Mouse (Mus musculus) hindbrain, embryonic 16.5 days (tissue): ENCODE data around the gene Resp18. TPM values are rescaled to one million over a fixed set of nuclear protein-coding genes. Genes with fewer than 3 reads are reported as not detected.
A peak's percentile ranks its signal among the peaks of the same experiment; 100 is the strongest.
"Not testable (repeated sequence)": the region's sequence is repeated elsewhere in the genome, so short reads cannot be mapped to it uniquely, and the experiment has no call there.

Experiments used
- ATAC-seq: fragments of 200-750 bp; cut with Nextera tagmentation; 2 replicates; pipeline ENCODE4 v1.8.0; 2017; ENCODE audit warnings: moderate TSS enrichment, moderate library complexity
- H3K27ac ChIP-seq: fragments of 300-500 bp; sonication (generic); 2 replicates; pipeline ENCODE4 v1.5.1; 2014; ENCODE audit warnings: low read depth, mild to moderate bottlenecking, control low read depth, low read length, moderate library complexity
- H3K27me3 ChIP-seq: fragments of 300-500 bp; sonication (generic); replicated peaks from 2 replicates; pipeline ENCODE4 v1.6.1; 2014; ENCODE audit warnings: low read length; ENCODE audit not compliant: control insufficient read depth, insufficient read depth
- H3K36me3 ChIP-seq: fragments of 300-500 bp; sonication (generic); 2 replicates; pipeline ENCODE4 v1.6.1; 2014; ENCODE audit warnings: mild to moderate bottlenecking, low read length, moderate library complexity, mixed read lengths; ENCODE audit not compliant: control insufficient read depth, insufficient read depth
- H3K4me1 ChIP-seq: fragments of 300-500 bp; sonication (generic); 2 replicates; pipeline ENCODE4 v1.6.1; 2014; ENCODE audit warnings: low read depth, low read length; ENCODE audit not compliant: control insufficient read depth, insufficient read depth
- H3K4me2 ChIP-seq: fragments of 300-500 bp; sonication (generic); 2 replicates; pipeline ENCODE4 v1.6.1; 2014; ENCODE audit warnings: mild to moderate bottlenecking, low read length, control low read depth, moderate library complexity
- H3K4me3 ChIP-seq: fragments of 300-500 bp; sonication (generic); 2 replicates; pipeline ENCODE4 v1.5.1; 2014; ENCODE audit warnings: mild to moderate bottlenecking, low read length, control low read depth, moderate library complexity
- H3K9ac ChIP-seq: fragments of 300-500 bp; sonication (generic); 2 replicates; pipeline ENCODE4 v1.6.1; 2014; ENCODE audit warnings: low read depth, mild to moderate bottlenecking, control low read depth, low read length, moderate library complexity
- H3K9me3 ChIP-seq: fragments of 300-500 bp; sonication (generic); 2 replicates; pipeline ENCODE4 v1.6.1; 2014; ENCODE audit warnings: mild to moderate bottlenecking, low read length, moderate library complexity; ENCODE audit not compliant: control insufficient read depth
- WGBS: fragments of 180-500 bp; shearing (Covaris S2); extraction: QIAGEN DNeasy Blood & Tissue Kit; methylation state at CpG from one replicate; pipeline ENCODE4 v1.1.7; 2014; 5-methylcytosine and 5-hydroxymethylcytosine counted together
- polyA plus RNA-seq: library from polyadenylated mRNA; unstranded; fragments of >200 nt; fragmentation: Nextera tagmentation; extraction: Ambion mirVana; gene quantifications from 2 replicates; pipeline ENCODE4 v1.2.1, GENCODE M21; 2015

Gene Resp18
- polyA plus RNA-seq, 1 experiment from 2014 or later: 327 TPM

GRCm38 (mm10) chr1:75244836-75245235 lies 33.4 kb downstream of the Resp18 start:
- Histone ChIP-seq H3K9me3 (no peaks in the 10 kb centered on the region), H3K4me1 (no peaks in the 10 kb centered on the region), H3K9ac (no peak overlapping the region; the same call in 1 of the 2 replicates), H3K4me3 (no peak overlapping the region), H3K36me3 (peaks cover 14% of the 10 kb centered on the region), H3K27me3 (no peaks in the 10 kb centered on the region), H3K4me2 (no peak overlapping the region), H3K27ac (no peak overlapping the region)
- peak; percentile 72 for ATAC-seq
- 16% methylated on average over 4 of the region's 4 CpGs for WGBS

DNA sequence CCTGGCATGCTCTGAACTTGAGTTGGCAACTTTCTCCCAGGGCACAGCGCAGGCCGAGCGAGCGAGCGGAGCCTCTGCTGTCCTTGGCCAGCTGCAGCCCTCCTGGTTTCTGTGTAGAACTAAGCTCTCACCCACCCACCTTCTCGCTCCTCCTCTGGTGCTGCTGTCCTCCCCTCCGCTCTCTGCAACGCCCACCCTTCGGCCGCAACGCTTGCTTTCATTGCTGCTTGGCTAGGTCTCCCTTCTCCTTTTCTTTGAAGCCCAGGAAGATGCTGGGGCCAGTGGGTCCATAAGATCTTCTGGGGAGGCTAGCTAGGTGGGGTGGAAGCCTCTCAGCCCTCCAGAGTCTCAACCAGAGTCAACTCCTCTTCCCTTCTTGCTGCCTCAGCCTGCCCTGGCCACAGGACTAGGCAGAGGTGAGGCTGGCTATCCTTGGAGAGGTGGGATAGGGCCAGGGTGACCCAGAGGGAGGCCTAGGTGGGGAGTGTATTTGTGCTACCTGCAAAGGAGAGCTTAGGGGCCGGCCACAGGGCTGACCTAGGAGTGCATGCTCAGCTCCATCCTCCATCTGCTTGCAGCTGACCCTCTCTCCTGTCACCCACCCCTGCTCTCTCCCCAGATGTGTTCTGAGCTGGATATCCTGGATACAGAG lies 33.9 kb downstream of the Resp18 start:
- 88% methylated on average over 12 of the region's 12 CpGs for WGBS
- H3K4me1 ChIP-seq: no peaks in the 10 kb centered on the region
- H3K36me3 ChIP-seq: peaks cover 19% of the 10 kb centered on the region
- H3K4me2 ChIP-seq: no peak overlapping the region
- no peak overlapping the region; the same call in 1 of the 2 replicates for H3K9ac ChIP-seq
- no peak overlapping the region for H3K4me3 ChIP-seq
- no peaks in the 10 kb centered on the region for H3K9me3 ChIP-seq
- H3K27me3 ChIP-seq: no peaks in the 10 kb centered on the region
- peak; percentile 26 for ATAC-seq
- H3K27ac ChIP-seq: no peak overlapping the region

- no peak overlapping the region for H3K4me2 ChIP-seq
- H3K9ac ChIP-seq: no peak overlapping the region
- H3K36me3 ChIP-seq: peaks cover 19% of the 10 kb centered on the region
- 89% methylated on average over 14 of the region's 14 CpGs for WGBS
- H3K27me3 ChIP-seq: no peaks in the 10 kb centered on the region
- H3K9me3 ChIP-seq: no peaks in the 10 kb centered on the region
- H3K4me3 ChIP-seq: no peak overlapping the region
- ATAC-seq: no peak
- H3K27ac ChIP-seq: no peak overlapping the region
- no peaks in the 10 kb centered on the region for H3K4me1 ChIP-seq
These were observed 34.8 kb downstream of the Resp18 start for GRCm38 (mm10) chr1:75243411-75243810.

GRCm38 (mm10) chr1:75239591-75239990 lies 38.6 kb downstream of the Resp18 start:
- Histone ChIP-seq H3K27me3 (no peaks in the 10 kb centered on the region), H3K4me2 (no peak overlapping the region), H3K4me1 (peaks cover 12% of the 10 kb centered on the region), H3K27ac (no peak overlapping the region), H3K9ac (no peak overlapping the region), H3K9me3 (no peaks in the 10 kb centered on the region), H3K36me3 (peaks cover 19% of the 10 kb centered on the region), H3K4me3 (no peak overlapping the region)
- no peak for ATAC-seq
- 83% methylated on average over 10 of the region's 10 CpGs for WGBS

- Histone ChIP-seq H3K36me3 (peaks cover 11% of the 10 kb centered on the region), H3K4me2 (peak within 1 kb of the TSS; percentile 86), H3K27me3 (no peaks in the 10 kb centered on the region), H3K27ac (peak within 1 kb of the TSS; percentile 87), H3K4me1 (peaks cover 12% of the 10 kb centered on the region), H3K9ac (peak within 1 kb of the TSS; percentile 86), H3K4me3 (peak within 1 kb of the TSS; percentile 75), H3K9me3 (no peaks in the 10 kb centered on the region)
- peak; percentile 90 for ATAC-seq
- 0% methylated on average over 64 of the region's 64 CpGs for WGBS
These were observed 41.8 kb downstream of the Resp18 start, which contains the start of gene Dnajb2 for GRCm38 (mm10) chr1:75236117-75237050. Dnajb2 (plus strand) TSS chr1:75236406.

- 1% methylated on average over 8 of the region's 8 CpGs for WGBS
- no peak overlapping the region for H3K4me2 ChIP-seq
These were observed 43.6 kb downstream of the Resp18 start for GRCm38 (mm10) chr1:75234606-75235005.

GRCm38 (mm10) chr1:75232489-75232888 lies 45.7 kb downstream of the Resp18 start:
- H3K4me3 ChIP-seq, H3K9ac ChIP-seq, H3K4me2 ChIP-seq, H3K4me1 ChIP-seq, ATAC-seq, H3K36me3 ChIP-seq, H3K9me3 ChIP-seq, H3K27ac ChIP-seq, H3K27me3 ChIP-seq: not testable (repeated sequence)
- WGBS: 72% methylated on average over 4 of the region's 4 CpGs

More at GRCm38 (mm10) chr1:75234606-75235005, 43.6 kb downstream of the Resp18 start:
- Histone ChIP-seq H3K4me3 (no peak overlapping the region), H3K36me3 (peaks cover 3% of the 10 kb centered on the region; the same call in 1 of the 2 replicates), H3K27me3 (no peaks in the 10 kb centered on the region), H3K9ac (no peak overlapping the region), H3K4me1 (peaks cover 12% of the 10 kb centered on the region), H3K9me3 (no peaks in the 10 kb centered on the region), H3K27ac (no peak overlapping the region)
- peak; percentile 71 for ATAC-seq

DNA sequence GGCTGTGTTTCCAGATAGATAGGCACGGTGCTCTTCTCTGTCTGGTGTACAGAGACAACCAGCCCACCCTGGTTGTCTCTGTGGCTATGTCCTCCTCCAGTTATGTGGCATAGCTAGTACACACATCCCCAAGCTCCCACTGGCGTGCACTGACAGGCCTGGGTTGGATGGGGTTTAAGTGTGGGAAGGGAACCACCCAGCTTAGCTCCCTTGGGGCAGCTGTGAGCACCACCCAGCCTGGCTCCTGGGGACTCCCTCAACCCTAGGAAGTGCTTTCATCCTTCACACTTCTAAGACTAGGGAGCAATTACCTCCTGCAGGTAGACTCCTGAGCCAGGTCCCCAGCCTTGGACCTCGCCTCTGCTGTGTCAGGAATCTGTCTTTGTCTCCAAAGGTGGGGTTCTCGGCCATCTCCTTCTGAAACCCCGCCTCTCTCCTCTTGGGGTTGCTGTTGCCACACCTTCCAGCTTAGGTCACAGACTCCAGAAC lies 46.5 kb downstream of the Resp18 start, which contains the start of gene A630095N17Rik:
Gene A630095N17Rik (minus strand): TSS at position 439 of the 489 bp plus-strand sequence.
- ATAC-seq: no peak
- no peaks in the 10 kb centered on the region for H3K27me3 ChIP-seq
- H3K36me3 ChIP-seq: no peaks in the 10 kb centered on the region
- H3K4me1 ChIP-seq: peaks cover 4% of the 10 kb centered on the region; the same call in 1 of the 2 replicates
- H3K4me2 ChIP-seq: no peak within 1 kb of the TSS
- no peak within 1 kb of the TSS for H3K9ac ChIP-seq
- no peaks in the 10 kb centered on the region for H3K9me3 ChIP-seq
- WGBS: 70% methylated on average over 5 of the region's 5 CpGs
- H3K4me3 ChIP-seq: no peak within 1 kb of the TSS
- no peak within 1 kb of the TSS for H3K27ac ChIP-seq

DNA sequence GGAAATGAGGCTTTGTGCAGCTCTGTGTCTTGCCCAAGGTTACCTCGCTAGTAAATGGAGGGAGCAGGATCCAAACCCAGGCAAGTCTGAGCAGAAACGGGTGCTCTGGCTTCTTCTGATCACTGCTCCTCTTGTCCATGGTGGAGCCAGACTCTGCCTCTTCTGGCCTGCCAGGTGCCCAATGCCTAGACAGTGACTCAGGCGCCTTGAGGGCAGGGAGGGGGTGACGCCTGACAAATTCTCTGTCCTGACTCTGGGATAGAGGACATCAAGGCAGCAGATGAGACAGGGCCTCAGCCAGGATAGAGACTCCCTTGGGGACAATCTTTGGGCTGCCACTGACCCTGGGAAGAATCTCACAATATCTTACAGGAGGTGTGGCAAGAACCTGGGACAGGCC lies 47.0 kb downstream of the Resp18 start:
- Histone ChIP-seq H3K9ac (no peak overlapping the region), H3K4me1 (peaks cover 4% of the 10 kb centered on the region; the same call in 1 of the 2 replicates), H3K9me3 (no peaks in the 10 kb centered on the region), H3K4me3 (no peak overlapping the region), H3K27me3 (no peaks in the 10 kb centered on the region), H3K27ac (no peak overlapping the region), H3K4me2 (no peak overlapping the region), H3K36me3 (no peaks in the 10 kb centered on the region)
- 79% methylated on average over 4 of the region's 4 CpGs for WGBS
- ATAC-seq: no peak
